In genomic region chr10:30426420-30426923, GRCm38 (mm10) we compare ENCODE assay signal across 25 mouse cellular contexts.
DNase-seq lines count a peak whose midpoint lies in the region; ATAC-seq and TF ChIP-seq lines count a peak whose summit lies in the region.
"Had no signal": no experiment of that assay in that cellular context is flagged by ENCODE, and none has a peak within 500 bp of the region (broad histone marks: within the 10 kb centered on the region; RNA-seq: fewer than 3 reads in every experiment).

No protein-coding gene starts in this region.

- H3K27ac ChIP-seq in forebrain, embryonic 14.5 days (ENCODE audit: low read depth, low read length) = no peak overlapping the region
- H3K27ac ChIP-seq in forebrain, embryonic 15.5 days (replicated peaks) = no peak overlapping the region
- H3K27ac ChIP-seq in lung, embryonic 16.5 days (ENCODE audit: low read length) = no peak overlapping the region
- H3K27ac ChIP-seq in stomach, embryonic 16.5 days (ENCODE audit: low read length) = no peak overlapping the region
- no peak overlapping the region for H3K27ac ChIP-seq in stomach, postnatal 0 days (replicated peaks)
- H3K27ac ChIP-seq: heart, embryonic 10.5 days; heart, embryonic 15.5 days; kidney, embryonic 15.5 days; layer of hippocampus, adult 2 months; left cerebral cortex, adult 2 months; liver, embryonic 13.5 days; midbrain, embryonic 15.5 days; neural tube, embryonic 12.5 days had no signal

- TF ChIP-seq POLR2A in lung, adult 2 months (IDR thresholded peaks at IDR 0.05; ENCODE audit: borderline replicate concordance, extremely low read depth, low read depth, low read length) = no peak

- no peak for TF ChIP-seq CTCF in lung, adult 2 months (IDR thresholded peaks at IDR 0.05; ENCODE audit: insufficient read depth, low read length)
- TF ChIP-seq CTCF in stomach, postnatal 0 days (IDR thresholded peaks at IDR 0.05; ENCODE audit: low read depth) = no peak

- peak; percentile 15 for DNase-seq in forebrain, embryonic 14.5 days (ENCODE audit: low spot score)
- DNase-seq in lung, adult 2 months = no peak
- no peak for DNase-seq in stomach, postnatal 0 days (ENCODE audit: low spot score)
- no peak for DNase-seq in cerebellum, postnatal 36 days
- DNase-seq: adrenal gland, postnatal 10 days; cerebellum, adult 18-20 months; gastrocnemius, postnatal 25 days; heart, adult 11 months; kidney, adult 18-20 months; kidney, postnatal 36 days; liver, embryonic 13.5 days; right cerebral cortex, adult 18-20 months had no signal

- H3K9ac ChIP-seq in forebrain, embryonic 14.5 days (ENCODE audit: low read length) = no peak overlapping the region
- H3K9ac ChIP-seq in forebrain, embryonic 15.5 days (replicated peaks) = no peak overlapping the region
- no peak overlapping the region for H3K9ac ChIP-seq in lung, embryonic 16.5 days (ENCODE audit: low read length)
- H3K9ac ChIP-seq in stomach, embryonic 16.5 days (ENCODE audit: low read length) = no peak overlapping the region
- H3K9ac ChIP-seq in stomach, postnatal 0 days (ENCODE audit: low read length) = no peak overlapping the region
- H3K9ac ChIP-seq: heart, embryonic 15.5 days; kidney, embryonic 15.5 days; liver, embryonic 13.5 days; midbrain, embryonic 15.5 days; neural tube, embryonic 12.5 days had no signal

- 60% methylated on average over 4 of the region's 4 CpGs for WGBS in forebrain, embryonic 14.5 days
- WGBS in forebrain, embryonic 15.5 days = 65% methylated on average over 4 of the region's 4 CpGs
- 34% methylated on average over 4 of the region's 4 CpGs for WGBS in lung, embryonic 16.5 days
- 40% methylated on average over 4 of the region's 4 CpGs for WGBS in lung, adult 2 months
- WGBS in stomach, embryonic 16.5 days = 39% methylated on average over 4 of the region's 4 CpGs
- 32% methylated on average over 4 of the region's 4 CpGs for WGBS in stomach, postnatal 0 days

- no peak for ATAC-seq in forebrain, embryonic 14.5 days
- no peak for ATAC-seq in forebrain, embryonic 15.5 days (replicated peaks)
- peak; percentile 67 for ATAC-seq in lung, embryonic 16.5 days (ENCODE audit: low read depth)
- peak; percentile 33; the same call in 1 of the 2 replicates for ATAC-seq in stomach, embryonic 16.5 days (ENCODE audit: insufficient read depth, low FRiP score)
- ATAC-seq in stomach, postnatal 0 days (ENCODE audit: low FRiP score, low TSS enrichment) = no peak
- ATAC-seq: hindbrain, embryonic 16.5 days; midbrain, embryonic 15.5 days had no signal

- no peak overlapping the region for H3K4me3 ChIP-seq in forebrain, embryonic 14.5 days (ENCODE audit: low read depth, low read length)
- no peak overlapping the region for H3K4me3 ChIP-seq in forebrain, embryonic 15.5 days
- H3K4me3 ChIP-seq in lung, embryonic 16.5 days (ENCODE audit: low read length) = no peak overlapping the region
- no peak overlapping the region for H3K4me3 ChIP-seq in lung, adult 2 months (replicated peaks; ENCODE audit: extremely low read depth, low read depth, low read length)
- no peak overlapping the region for H3K4me3 ChIP-seq in stomach, embryonic 16.5 days (replicated peaks; ENCODE audit: low read length)
- H3K4me3 ChIP-seq in stomach, postnatal 0 days (ENCODE audit: low read depth, low read length) = no peak overlapping the region
- H3K4me3 ChIP-seq: erythroblast, embryonic 14.5 days; heart, embryonic 10.5 days; heart, embryonic 15.5 days; kidney, embryonic 15.5 days; layer of hippocampus, adult 2 months; left cerebral cortex, adult 2 months; liver, embryonic 13.5 days; midbrain, embryonic 15.5 days; neural tube, embryonic 12.5 days had no signal

- no peaks in the 10 kb centered on the region for H3K27me3 ChIP-seq in forebrain, embryonic 14.5 days (replicated peaks; ENCODE audit: control insufficient read depth, insufficient read depth, low read length)
- H3K27me3 ChIP-seq in forebrain, embryonic 15.5 days = no peaks in the 10 kb centered on the region
- no peaks in the 10 kb centered on the region for H3K27me3 ChIP-seq in lung, embryonic 16.5 days (ENCODE audit: control insufficient read depth, insufficient read depth, low read depth, low read length)
- no peaks in the 10 kb centered on the region for H3K27me3 ChIP-seq in stomach, embryonic 16.5 days (ENCODE audit: control insufficient read depth, insufficient read depth, low read length)
- no peaks in the 10 kb centered on the region for H3K27me3 ChIP-seq in stomach, postnatal 0 days (ENCODE audit: control insufficient read depth, insufficient read depth, low read length)
- H3K27me3 ChIP-seq: CH12.LX; kidney, embryonic 15.5 days; liver, embryonic 13.5 days; midbrain, embryonic 15.5 days; neural tube, embryonic 12.5 days had no signal

- no peaks in the 10 kb centered on the region for H3K9me3 ChIP-seq in forebrain, embryonic 14.5 days (replicated peaks; ENCODE audit: control insufficient read depth, low read length)
- no peaks in the 10 kb centered on the region for H3K9me3 ChIP-seq in forebrain, embryonic 15.5 days
- no peaks in the 10 kb centered on the region for H3K9me3 ChIP-seq in lung, embryonic 16.5 days (ENCODE audit: control insufficient read depth, low read length)
- no peaks in the 10 kb centered on the region for H3K9me3 ChIP-seq in stomach, embryonic 16.5 days (replicated peaks; ENCODE audit: control insufficient read depth, low read length)
- H3K9me3 ChIP-seq in stomach, postnatal 0 days (ENCODE audit: control insufficient read depth, low read length) = no peaks in the 10 kb centered on the region
- H3K9me3 ChIP-seq: heart, embryonic 10.5 days; heart, embryonic 15.5 days; kidney, embryonic 15.5 days; liver, embryonic 13.5 days; midbrain, embryonic 15.5 days; neural tube, embryonic 12.5 days had no signal

- no peaks in the 10 kb centered on the region for H3K36me3 ChIP-seq in forebrain, embryonic 14.5 days (ENCODE audit: control insufficient read depth, insufficient read depth, low read length)
- H3K36me3 ChIP-seq in forebrain, embryonic 15.5 days = no peaks in the 10 kb centered on the region
- no peaks in the 10 kb centered on the region for H3K36me3 ChIP-seq in lung, embryonic 16.5 days (ENCODE audit: control insufficient read depth, insufficient read depth, low read length)
- no peaks in the 10 kb centered on the region for H3K36me3 ChIP-seq in stomach, embryonic 16.5 days (ENCODE audit: control insufficient read depth, insufficient read depth, low read length)
- no peaks in the 10 kb centered on the region for H3K36me3 ChIP-seq in stomach, postnatal 0 days (ENCODE audit: control insufficient read depth, insufficient read depth, low read length)
- H3K36me3 ChIP-seq: heart, embryonic 10.5 days; heart, embryonic 15.5 days; kidney, embryonic 15.5 days; liver, embryonic 13.5 days; midbrain, embryonic 15.5 days; neural tube, embryonic 12.5 days had no signal

- no peak for TF ChIP-seq EP300 in stomach, postnatal 0 days (optimal IDR thresholded peaks at IDR 0.05)

- H3K4me1 ChIP-seq in forebrain, embryonic 14.5 days (ENCODE audit: control insufficient read depth, insufficient read depth, low read length) = no peaks in the 10 kb centered on the region
- no peaks in the 10 kb centered on the region for H3K4me1 ChIP-seq in forebrain, embryonic 15.5 days
- no peaks in the 10 kb centered on the region for H3K4me1 ChIP-seq in lung, embryonic 16.5 days (replicated peaks; ENCODE audit: control insufficient read depth, insufficient read depth, low read length)
- H3K4me1 ChIP-seq in lung, adult 2 months (ENCODE audit: control insufficient read depth, insufficient read depth, low read length) = no peaks in the 10 kb centered on the region
- H3K4me1 ChIP-seq in stomach, embryonic 16.5 days (ENCODE audit: control insufficient read depth, insufficient read depth, low read length) = no peaks in the 10 kb centered on the region
- no peaks in the 10 kb centered on the region for H3K4me1 ChIP-seq in stomach, postnatal 0 days (replicated peaks; ENCODE audit: control insufficient read depth, insufficient read depth)
- H3K4me1 ChIP-seq: heart, embryonic 15.5 days; kidney, embryonic 15.5 days; liver, embryonic 13.5 days; midbrain, embryonic 15.5 days; neural tube, embryonic 12.5 days had no signal

- H3K4me2 ChIP-seq in forebrain, embryonic 14.5 days (ENCODE audit: low read length) = no peak overlapping the region
- H3K4me2 ChIP-seq in forebrain, embryonic 15.5 days (replicated peaks) = no peak overlapping the region
- H3K4me2 ChIP-seq in lung, embryonic 16.5 days (ENCODE audit: low read depth, low read length) = no peak overlapping the region
- no peak overlapping the region for H3K4me2 ChIP-seq in stomach, embryonic 16.5 days (ENCODE audit: low read depth, low read length)
- no peak overlapping the region for H3K4me2 ChIP-seq in stomach, postnatal 0 days (replicated peaks; ENCODE audit: low read depth)
- H3K4me2 ChIP-seq: heart, embryonic 15.5 days; kidney, embryonic 15.5 days; liver, embryonic 13.5 days; midbrain, embryonic 15.5 days; neural tube, embryonic 12.5 days had no signal

Comparison
In these comparisons a context has a peak if more than half of its experiments do, and no peak if none do; other contexts are left out.
1. ATAC-seq: peak in lung, embryonic 16.5 days (single experiment) and stomach, embryonic 16.5 days (single experiment); none in forebrain, embryonic 14.5 days (single experiment), forebrain, embryonic 15.5 days (single experiment) and stomach, postnatal 0 days (single experiment).